ENCODE assay signal across 19 mouse cellular contexts in genomic region chr5:125127426-125127825, GRCm38 (mm10). TPM values are rescaled to one million over a fixed set of nuclear protein-coding genes. Genes with fewer than 3 reads are reported as not detected.
DNase-seq lines count a peak whose midpoint lies in the region; ATAC-seq and TF ChIP-seq lines count a peak whose summit lies in the region.
"Had no signal": no experiment of that assay in that cellular context is flagged by ENCODE, and none has a peak within 500 bp of the region (broad histone marks: within the 10 kb centered on the region; RNA-seq: fewer than 3 reads in every experiment).

No protein-coding gene starts in this region.

- peak overlapping the region; percentile 41; the same call in 1 of the 2 replicates for H3K27ac ChIP-seq in forebrain, embryonic 16.5 days (ENCODE audit: low read length)
- no peak overlapping the region for H3K27ac ChIP-seq in forebrain, postnatal 0 days (ENCODE audit: low read depth, low read length)
- no peak overlapping the region for H3K27ac ChIP-seq in kidney, adult 2 months (ENCODE audit: insufficient read depth, low read depth, low read length)
- H3K27ac ChIP-seq in intestine, embryonic 16.5 days (ENCODE audit: low read length) = peak overlapping the region; percentile 23; the same call in 1 of the 2 replicates
- H3K27ac ChIP-seq: hindbrain, embryonic 12.5 days; limb, embryonic 13.5 days; liver, embryonic 15.5 days; stomach, embryonic 15.5 days had no signal

- no peak overlapping the region for H3K4me3 ChIP-seq in forebrain, embryonic 16.5 days (replicated peaks; ENCODE audit: low read length)
- H3K4me3 ChIP-seq in forebrain, postnatal 0 days (ENCODE audit: low read depth, low read length) = no peak overlapping the region
- H3K4me3 ChIP-seq in kidney, adult 2 months (ENCODE audit: insufficient read depth, low read depth, low read length) = no peak overlapping the region
- no peak overlapping the region for H3K4me3 ChIP-seq in intestine, embryonic 16.5 days (ENCODE audit: low read length)
- H3K4me3 ChIP-seq: hindbrain, embryonic 12.5 days; limb, embryonic 13.5 days; liver, embryonic 15.5 days; neural tube, embryonic 13.5 days; stomach, embryonic 15.5 days had no signal

- WGBS in forebrain, embryonic 16.5 days = 94% methylated on average over 4 of the region's 4 CpGs
- 88% methylated on average over 4 of the region's 4 CpGs for WGBS in forebrain, postnatal 0 days
- WGBS in kidney, adult 2 months = 72% methylated on average over 4 of the region's 4 CpGs
- 82% methylated on average over 4 of the region's 4 CpGs for WGBS in intestine, embryonic 16.5 days

- peak; percentile 73 for DNase-seq in adrenal gland, adult 2 months
- no peak for DNase-seq in adrenal gland, postnatal 4 days (ENCODE audit: low spot score in 2 of 2)
- no peak for DNase-seq in forebrain, postnatal 0 days
- DNase-seq in kidney, adult 2 months = peak; percentile 59
- DNase-seq in kidney, postnatal 4 days = no peak
- no peak for DNase-seq in lung, adult 18-20 months
- DNase-seq: gastrocnemius, postnatal 36 days; kidney, adult 18-20 months; kidney, postnatal 14 days; layer of hippocampus, adult 9-11 months; right cerebral cortex, postnatal 14 days; thymus, postnatal 14 days had no signal

- no peaks in the 10 kb centered on the region for H3K27me3 ChIP-seq in forebrain, embryonic 16.5 days (replicated peaks; ENCODE audit: control insufficient read depth, insufficient read depth, low read length)
- no peaks in the 10 kb centered on the region for H3K27me3 ChIP-seq in forebrain, postnatal 0 days (ENCODE audit: insufficient read depth, low read length)
- no peaks in the 10 kb centered on the region for H3K27me3 ChIP-seq in kidney, adult 2 months (replicated peaks; ENCODE audit: control insufficient read depth, insufficient read depth, low read length)
- no peaks in the 10 kb centered on the region for H3K27me3 ChIP-seq in intestine, embryonic 16.5 days (replicated peaks; ENCODE audit: control insufficient read depth, insufficient read depth, low read length)
- H3K27me3 ChIP-seq: hindbrain, embryonic 12.5 days; limb, embryonic 13.5 days; liver, embryonic 15.5 days; neural tube, embryonic 13.5 days; stomach, embryonic 15.5 days had no signal

- H3K36me3 ChIP-seq in forebrain, embryonic 16.5 days (ENCODE audit: control insufficient read depth, insufficient read depth) = no peaks in the 10 kb centered on the region
- peaks cover 5% of the 10 kb centered on the region; the same call in 1 of the 2 replicates for H3K36me3 ChIP-seq in forebrain, postnatal 0 days (ENCODE audit: insufficient read depth)
- H3K36me3 ChIP-seq in kidney, adult 2 months (ENCODE audit: control insufficient read depth, insufficient read depth, low read length) = no peaks in the 10 kb centered on the region
- no peaks in the 10 kb centered on the region for H3K36me3 ChIP-seq in intestine, embryonic 16.5 days (ENCODE audit: control insufficient read depth, insufficient read depth, low read length)
- H3K36me3 ChIP-seq: hindbrain, embryonic 12.5 days; liver, embryonic 15.5 days; stomach, embryonic 15.5 days had no signal

- TF ChIP-seq POLR2A in kidney, adult 2 months (IDR thresholded peaks at IDR 0.05; ENCODE audit: low read depth, low read length) = no peak

- peaks cover 55% of the 10 kb centered on the region for H3K4me1 ChIP-seq in forebrain, embryonic 16.5 days (replicated peaks; ENCODE audit: control insufficient read depth, insufficient read depth, low read length)
- H3K4me1 ChIP-seq in forebrain, postnatal 0 days (ENCODE audit: insufficient read depth) = peaks cover 17% of the 10 kb centered on the region
- peaks cover 43% of the 10 kb centered on the region for H3K4me1 ChIP-seq in kidney, adult 2 months (ENCODE audit: control insufficient read depth, insufficient read depth, low read length)
- H3K4me1 ChIP-seq in intestine, embryonic 16.5 days (ENCODE audit: control insufficient read depth, insufficient read depth, low read length) = peaks cover 50% of the 10 kb centered on the region

- TF ChIP-seq CTCF in forebrain, postnatal 0 days (IDR thresholded peaks at IDR 0.05; ENCODE audit: low read depth) = no peak
- TF ChIP-seq CTCF in kidney, adult 2 months (conservative IDR thresholded peaks at IDR 0.05; ENCODE audit: insufficient read depth, insufficient read length, low read depth, low read length) = no peak

- no peak overlapping the region for H3K4me2 ChIP-seq in forebrain, embryonic 16.5 days (ENCODE audit: low read length)
- H3K4me2 ChIP-seq in forebrain, postnatal 0 days (ENCODE audit: low read depth) = no peak overlapping the region
- H3K4me2 ChIP-seq in intestine, embryonic 16.5 days (ENCODE audit: low read depth, low read length) = no peak overlapping the region
- H3K4me2 ChIP-seq: hindbrain, embryonic 12.5 days; limb, embryonic 13.5 days; liver, embryonic 15.5 days; neural tube, embryonic 13.5 days; stomach, embryonic 15.5 days had no signal

- no peak for ATAC-seq in forebrain, embryonic 16.5 days
- no peak for ATAC-seq in forebrain, postnatal 0 days
- peak; percentile 36; the same call in 1 of the 2 replicates for ATAC-seq in intestine, embryonic 16.5 days

- H3K9me3 ChIP-seq in forebrain, embryonic 16.5 days (ENCODE audit: control insufficient read depth, low read length) = no peaks in the 10 kb centered on the region
- H3K9me3 ChIP-seq in forebrain, postnatal 0 days (ENCODE audit: low read length) = no peaks in the 10 kb centered on the region
- H3K9me3 ChIP-seq in intestine, embryonic 16.5 days (ENCODE audit: control insufficient read depth, low read length) = no peaks in the 10 kb centered on the region
- H3K9me3 ChIP-seq: hindbrain, embryonic 12.5 days; limb, embryonic 13.5 days; liver, embryonic 15.5 days; neural tube, embryonic 13.5 days; stomach, embryonic 15.5 days had no signal

- H3K9ac ChIP-seq in forebrain, embryonic 16.5 days (replicated peaks; ENCODE audit: low read depth, low read length) = no peak overlapping the region
- no peak overlapping the region for H3K9ac ChIP-seq in forebrain, postnatal 0 days
- H3K9ac ChIP-seq in intestine, embryonic 16.5 days (ENCODE audit: low read depth, low read length) = no peak overlapping the region
- H3K9ac ChIP-seq: hindbrain, embryonic 12.5 days; limb, embryonic 13.5 days; liver, embryonic 15.5 days; neural tube, embryonic 13.5 days; stomach, embryonic 15.5 days had no signal

RNA-seq across cellular contexts. Expression of gene Ncor2, which starts 51.6 kb away (rescaled TPM):
- 100 to 1,000 TPM; 149 to 340 TPM for total RNA-seq in adrenal gland, adult 2 months (2021)
- 183 and 229 TPM in 2 replicates for polyA plus RNA-seq in adrenal gland, adult 2 months (2012; rRNA removed)
- 100 to 1,000 TPM; 240 to 243 TPM for total RNA-seq in adrenal gland, postnatal 4 days (2021)
- polyA plus RNA-seq in forebrain, embryonic 16.5 days (2015; fragmentation: Nextera tagmentation; extraction: Ambion mirVana) = 26.5 and 27.1 TPM in 2 replicates
- total RNA-seq in forebrain, postnatal 0 days (2014; rRNA removed) = 12.7 and 13.4 TPM in 2 replicates
- 11.6 and 16.8 TPM in 2 replicates for polyA plus RNA-seq in forebrain, postnatal 0 days (2015; fragmentation: Nextera tagmentation; extraction: Ambion mirVana)
- polyA plus RNA-seq in kidney, adult 2 months (2012; rRNA removed) = 32.0 and 38.8 TPM in 2 replicates
- 13.1 and 14.4 TPM in 2 replicates for polyA plus RNA-seq in intestine, embryonic 16.5 days (2015; fragmentation: Nextera tagmentation; extraction: Ambion mirVana)

Comparison
In these comparisons a context has a peak if more than half of its experiments do, and no peak if none do; other contexts are left out.
1. DNase-seq: peak in adrenal gland, adult 2 months (single experiment) and kidney, adult 2 months (single experiment); none in adrenal gland, postnatal 4 days (0 of 2), forebrain, postnatal 0 days (single experiment), kidney, postnatal 4 days (0 of 2) and lung, adult 18-20 months (0 of 2).
2. H3K27ac ChIP-seq: peak in forebrain, embryonic 16.5 days (single experiment) and intestine, embryonic 16.5 days (single experiment); none in forebrain, postnatal 0 days (single experiment) and kidney, adult 2 months (single experiment).